Mouse (Mus musculus): ENCODE data around the gene Pls1.

Gene Pls1

GRCm38 (mm10) chr9:95805449-95805848 is 39.7 kb downstream of the Pls1 start:
- in situ Hi-C loops (cut with MboI, MseI), result no loop called here

- in situ Hi-C loops (cut with MboI, MseI), result no loop called here
Measured at GRCm38 (mm10) chr9:95803783-95804182, 41.3 kb downstream of the Pls1 start.

- in situ Hi-C loops (cut with MboI, MseI), result no loop called here
Measured at GRCm38 (mm10) chr9:95801610-95802451, 43.3 kb downstream of the Pls1 start.

GRCm38 (mm10) chr9:95796323-95796722 is 48.8 kb downstream of the Pls1 start:
- in situ Hi-C loops (cut with MboI, MseI), result no loop called here

GRCm38 (mm10) chr9:95795844-95796243 is 49.3 kb downstream of the Pls1 start:
- in situ Hi-C loops (cut with MboI, MseI), result no loop called here

GRCm38 (mm10) chr9:95795077-95795784 is 49.9 kb downstream of the Pls1 start:
- in situ Hi-C loops (cut with MboI, MseI), result no loop called here

- in situ Hi-C loops (cut with MboI, MseI), result no loop called here
Measured at GRCm38 (mm10) chr9:95793986-95794744, 50.9 kb downstream of the Pls1 start.

- in situ Hi-C loops (cut with MboI, MseI), result no loop called here
Measured at GRCm38 (mm10) chr9:95784888-95785511, 60.1 kb downstream of the Pls1 start.

GRCm38 (mm10) chr9:95783646-95784293 is 61.3 kb downstream of the Pls1 start:
- in situ Hi-C loops (cut with MboI, MseI), result no loop called here

GRCm38 (mm10) chr9:95771671-95772070 is 73.4 kb downstream of the Pls1 start:
- in situ Hi-C loops (cut with MboI, MseI), result no loop called here

GRCm38 (mm10) chr9:95763218-95763617 is 81.9 kb downstream of the Pls1 start:
- in situ Hi-C loops (cut with MboI, MseI), result no loop called here

GRCm38 (mm10) chr9:95762228-95762627 is 82.9 kb downstream of the Pls1 start:
- in situ Hi-C loops (cut with MboI, MseI), result no loop called here

- in situ Hi-C loops (cut with MboI, MseI), result no loop called here
Measured at GRCm38 (mm10) chr9:95761381-95761780, 83.7 kb downstream of the Pls1 start.

- in situ Hi-C loops (cut with MboI, MseI), result no loop called here
Measured at GRCm38 (mm10) chr9:95750746-95751145, 94.4 kb downstream of the Pls1 start.

GRCm38 (mm10) chr9:95750037-95750511 is 95.0 kb downstream of the Pls1 start, which contains the start of gene Trpc1:
Gene Trpc1, minus strand, starts transcription at chr9:95750375.
- in situ Hi-C loops (cut with MboI, MseI), result no loop called here

GRCm38 (mm10) chr9:95749461-95749928 is 95.6 kb downstream of the Pls1 start:
- in situ Hi-C loops (cut with MboI, MseI), result no loop called here

- in situ Hi-C loops (cut with MboI, MseI), result no loop called here
Measured at GRCm38 (mm10) chr9:95747298-95747697, 97.8 kb downstream of the Pls1 start.

GRCm38 (mm10) chr9:95744845-95745613 is 100.1 kb downstream of the Pls1 start:
- in situ Hi-C loops (cut with MboI, MseI), result no loop called here

- in situ Hi-C loops (cut with MboI, MseI), result no loop called here
Measured at GRCm38 (mm10) chr9:95736238-95736637, 108.9 kb downstream of the Pls1 start.

GRCm38 (mm10) chr9:95712574-95712973 is 132.5 kb downstream of the Pls1 start:
- in situ Hi-C loops (cut with MboI, MseI), result no loop called here
